Mouse (Mus musculus): ENCODE measurements around the gene Pmpcb.

Gene Pmpcb

DNA sequence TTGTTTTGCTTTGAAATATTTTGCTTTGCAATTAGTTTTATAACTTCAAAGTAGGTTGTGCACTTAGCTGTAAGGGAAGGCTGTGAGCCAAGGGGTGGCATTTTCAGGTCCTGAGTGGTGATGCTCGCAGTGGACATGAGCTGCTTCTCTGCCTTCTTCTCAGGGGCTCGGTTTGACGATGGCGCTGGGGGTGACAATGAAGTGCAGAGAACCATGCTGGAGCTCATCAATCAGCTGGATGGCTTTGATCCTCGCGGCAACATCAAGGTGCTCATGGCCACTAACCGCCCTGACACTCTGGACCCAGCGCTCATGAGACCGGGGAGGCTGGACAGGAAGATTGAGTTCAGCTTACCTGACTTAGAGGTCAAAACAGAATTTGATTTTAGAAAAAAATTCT lies 66.0 kb downstream of the Pmpcb start:
- DNase-seq (ENCODE audit: low read depth, low spot score) = no peak

DNA sequence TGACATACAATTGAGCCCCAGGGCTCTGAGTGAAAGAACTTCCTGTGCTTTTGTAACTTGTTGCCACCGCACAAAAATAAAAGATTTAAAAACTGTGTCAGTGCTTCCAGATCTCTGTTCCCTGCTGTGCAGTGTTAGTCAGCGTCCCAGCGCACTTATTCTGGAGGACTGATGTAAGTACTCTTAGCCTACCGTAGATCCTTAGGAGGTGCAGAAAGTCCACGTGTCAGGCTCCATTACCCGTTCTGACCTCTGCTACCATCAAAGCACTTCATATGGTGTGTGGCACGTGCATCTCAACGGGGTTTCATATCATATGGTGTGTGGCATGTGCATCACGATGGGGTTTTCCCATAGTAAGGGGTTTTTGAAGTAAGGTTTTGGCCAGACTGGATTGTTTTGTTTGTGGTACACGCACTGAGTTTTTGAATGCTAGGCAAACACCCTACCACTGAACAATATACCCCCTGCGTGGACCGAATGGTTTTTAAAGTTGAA lies 66.8 kb downstream of the Pmpcb start:
- DNase-seq (ENCODE audit: low read depth, low spot score) = no peak

DNA sequence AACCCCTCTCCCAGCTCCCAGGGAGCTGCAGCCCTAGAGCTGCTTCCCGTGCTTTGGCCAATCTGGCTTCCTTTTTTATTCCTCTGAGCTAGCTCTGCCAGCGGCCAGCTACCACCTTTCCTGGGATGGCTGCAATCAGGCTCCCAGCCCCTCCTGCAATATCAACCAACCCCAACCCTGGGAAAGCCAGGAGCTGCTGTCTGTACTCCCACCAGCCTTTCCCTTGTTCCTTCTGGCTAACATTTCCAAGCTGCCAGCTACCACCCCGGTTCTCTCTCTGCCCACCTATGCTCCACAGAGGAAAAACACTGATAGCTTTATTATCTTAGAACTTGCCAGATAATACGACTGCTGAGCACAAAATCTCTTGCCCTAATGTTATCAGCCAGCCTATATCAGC lies 67.9 kb downstream of the Pmpcb start:
- DNase-seq (ENCODE audit: low read depth, low spot score) = no peak
